Mouse (Mus musculus): ENCODE measurements around the gene Kcnj6. TPM values are rescaled to one million over a fixed set of nuclear protein-coding genes. Genes with fewer than 3 reads are reported as not detected.

Kcnj6 gene
- polyA plus RNA-seq, 1 experiment: 0.07 TPM

GRCm38 (mm10) chr16:94886398-94886797 lies 111.1 kb downstream of the Kcnj6 start:
- no peak for DNase-seq
- no peak overlapping the region for H3K4me3 ChIP-seq (ENCODE audit: control insufficient read depth, insufficient read depth, low read length)
- no peaks in the 10 kb centered on the region for H3K4me1 ChIP-seq (replicated peaks; ENCODE audit: control insufficient read depth, insufficient read depth, low read length)
- 90% methylated on average over 7 of the region's 7 CpGs for WGBS
- H3K27ac ChIP-seq (ENCODE audit: control insufficient read depth, insufficient read depth, low read length): no peak overlapping the region
- no peak for TF ChIP-seq CTCF (IDR thresholded peaks at IDR 0.05; ENCODE audit: borderline replicate concordance, control insufficient read depth, extremely low read depth, insufficient read depth, low read length, poor library complexity)
- no peak for TF ChIP-seq POLR2A (IDR thresholded peaks at IDR 0.05; ENCODE audit: control insufficient read depth, extremely low read depth, insufficient read depth, low read length, poor library complexity)
- H3K36me3 ChIP-seq (ENCODE audit: control insufficient read depth, insufficient read depth, low read length): no peaks in the 10 kb centered on the region
- no peaks in the 10 kb centered on the region for H3K27me3 ChIP-seq (ENCODE audit: control insufficient read depth, insufficient read depth, low read length)

GRCm38 (mm10) chr16:94885062-94885461 lies 112.4 kb downstream of the Kcnj6 start:
- H3K4me3 ChIP-seq (ENCODE audit: control insufficient read depth, insufficient read depth, low read length): no peak overlapping the region
- no peaks in the 10 kb centered on the region for H3K27me3 ChIP-seq (ENCODE audit: control insufficient read depth, insufficient read depth, low read length)

GRCm38 (mm10) chr16:94883909-94884308 lies 113.6 kb downstream of the Kcnj6 start:
- Histone ChIP-seq H3K36me3 (ENCODE audit: control insufficient read depth, insufficient read depth, low read length) (no peaks in the 10 kb centered on the region), H3K27ac (ENCODE audit: control insufficient read depth, insufficient read depth, low read length) (no peak overlapping the region), H3K4me1 (replicated peaks; ENCODE audit: control insufficient read depth, insufficient read depth, low read length) (no peaks in the 10 kb centered on the region), H3K4me3 (ENCODE audit: control insufficient read depth, insufficient read depth, low read length) (no peak overlapping the region), H3K27me3 (ENCODE audit: control insufficient read depth, insufficient read depth, low read length) (no peaks in the 10 kb centered on the region)
- no peak for TF ChIP-seq CTCF (IDR thresholded peaks at IDR 0.05; ENCODE audit: borderline replicate concordance, control insufficient read depth, extremely low read depth, insufficient read depth, low read length, poor library complexity)
- TF ChIP-seq POLR2A (IDR thresholded peaks at IDR 0.05; ENCODE audit: control insufficient read depth, extremely low read depth, insufficient read depth, low read length, poor library complexity): no peak
- no peak for DNase-seq
- WGBS: 79% methylated on average over 3 of the region's 3 CpGs

More at GRCm38 (mm10) chr16:94885062-94885461, 112.4 kb downstream of the Kcnj6 start:
- DNase-seq: no peak
- TF ChIP-seq CTCF (IDR thresholded peaks at IDR 0.05; ENCODE audit: borderline replicate concordance, control insufficient read depth, extremely low read depth, insufficient read depth, low read length, poor library complexity) (no peak), POLR2A (IDR thresholded peaks at IDR 0.05; ENCODE audit: control insufficient read depth, extremely low read depth, insufficient read depth, low read length, poor library complexity) (no peak)
- no peaks in the 10 kb centered on the region for H3K4me1 ChIP-seq (replicated peaks; ENCODE audit: control insufficient read depth, insufficient read depth, low read length)
- 88% methylated on average over 7 of the region's 7 CpGs for WGBS
- H3K36me3 ChIP-seq (ENCODE audit: control insufficient read depth, insufficient read depth, low read length): no peaks in the 10 kb centered on the region
- no peak overlapping the region for H3K27ac ChIP-seq (ENCODE audit: control insufficient read depth, insufficient read depth, low read length)

GRCm38 (mm10) chr16:94883196-94883595 lies 114.3 kb downstream of the Kcnj6 start:
- TF ChIP-seq CTCF (IDR thresholded peaks at IDR 0.05; ENCODE audit: borderline replicate concordance, control insufficient read depth, extremely low read depth, insufficient read depth, low read length, poor library complexity) (no peak), POLR2A (IDR thresholded peaks at IDR 0.05; ENCODE audit: control insufficient read depth, extremely low read depth, insufficient read depth, low read length, poor library complexity) (no peak)
- no peak overlapping the region for H3K27ac ChIP-seq (ENCODE audit: control insufficient read depth, insufficient read depth, low read length)
- H3K27me3 ChIP-seq (ENCODE audit: control insufficient read depth, insufficient read depth, low read length): no peaks in the 10 kb centered on the region
- WGBS: 84% methylated on average over 8 of the region's 8 CpGs
- H3K4me1 ChIP-seq (replicated peaks; ENCODE audit: control insufficient read depth, insufficient read depth, low read length): no peaks in the 10 kb centered on the region
- no peak overlapping the region for H3K4me3 ChIP-seq (ENCODE audit: control insufficient read depth, insufficient read depth, low read length)
- H3K36me3 ChIP-seq (ENCODE audit: control insufficient read depth, insufficient read depth, low read length): no peaks in the 10 kb centered on the region
- DNase-seq: no peak

GRCm38 (mm10) chr16:94882111-94882510 lies 115.4 kb downstream of the Kcnj6 start:
- no peak overlapping the region for H3K27ac ChIP-seq (ENCODE audit: control insufficient read depth, insufficient read depth, low read length)
- H3K4me3 ChIP-seq (ENCODE audit: control insufficient read depth, insufficient read depth, low read length): no peak overlapping the region
- no peaks in the 10 kb centered on the region for H3K4me1 ChIP-seq (replicated peaks; ENCODE audit: control insufficient read depth, insufficient read depth, low read length)
- no peak for DNase-seq
- WGBS: 64% methylated on average over 7 of the region's 7 CpGs
- H3K27me3 ChIP-seq (ENCODE audit: control insufficient read depth, insufficient read depth, low read length): no peaks in the 10 kb centered on the region
- H3K36me3 ChIP-seq (ENCODE audit: control insufficient read depth, insufficient read depth, low read length): no peaks in the 10 kb centered on the region
- no peak for TF ChIP-seq POLR2A (IDR thresholded peaks at IDR 0.05; ENCODE audit: control insufficient read depth, extremely low read depth, insufficient read depth, low read length, poor library complexity)
- TF ChIP-seq CTCF (IDR thresholded peaks at IDR 0.05; ENCODE audit: borderline replicate concordance, control insufficient read depth, extremely low read depth, insufficient read depth, low read length, poor library complexity): no peak

GRCm38 (mm10) chr16:94872614-94873272 lies 124.8 kb downstream of the Kcnj6 start:
- H3K36me3 ChIP-seq (ENCODE audit: control insufficient read depth, insufficient read depth, low read length): no peaks in the 10 kb centered on the region
- no peaks in the 10 kb centered on the region for H3K4me1 ChIP-seq (replicated peaks; ENCODE audit: control insufficient read depth, insufficient read depth, low read length)
- no peak overlapping the region for H3K27ac ChIP-seq (ENCODE audit: control insufficient read depth, insufficient read depth, low read length)
- 64% methylated on average over 9 of the region's 9 CpGs for WGBS
- H3K4me3 ChIP-seq (ENCODE audit: control insufficient read depth, insufficient read depth, low read length): no peak overlapping the region
- H3K27me3 ChIP-seq (ENCODE audit: control insufficient read depth, insufficient read depth, low read length): no peaks in the 10 kb centered on the region
- TF ChIP-seq CTCF (IDR thresholded peaks at IDR 0.05; ENCODE audit: borderline replicate concordance, control insufficient read depth, extremely low read depth, insufficient read depth, low read length, poor library complexity): no peak
- no peak for TF ChIP-seq POLR2A (IDR thresholded peaks at IDR 0.05; ENCODE audit: control insufficient read depth, extremely low read depth, insufficient read depth, low read length, poor library complexity)
- no peak for DNase-seq

Data from thymus, adult 2 months (tissue).